Mouse (Mus musculus) erythroblast, embryonic 14.5 days (primary cell): ENCODE measurements around the gene Pin4.

ENCODE experiments used
- GATA1 ChIP-seq: IDR thresholded peaks from 2 replicates; pipeline ENCODE4 v1.6.1; 2012; ENCODE audit warnings: low read length, inconsistent platforms, mixed read lengths
- TAL1 ChIP-seq: IDR thresholded peaks from 3 replicates; pipeline ENCODE4 v1.6.1; 2012; ENCODE audit warnings: low read length, inconsistent platforms, mixed read lengths

- TF ChIP-seq GATA1 (no peak), TAL1 (no peak)
Measured at GRCm38 (mm10) chrX:102081076-102081475, 38.2 kb upstream of the Pin4 start.
